Mouse (Mus musculus): Measurements from ENCODE around the gene Acad12. TPM values are rescaled to one million over a fixed set of nuclear protein-coding genes. Genes with fewer than 3 reads are reported as not detected.
"Not testable (repeated sequence)": the region's sequence is repeated elsewhere in the genome, so short reads cannot be mapped to it uniquely, and the experiment has no call there.

Gene Acad12
- polyA plus RNA-seq, 1 experiment from 2014 or later, result 2.5 TPM

DNA sequence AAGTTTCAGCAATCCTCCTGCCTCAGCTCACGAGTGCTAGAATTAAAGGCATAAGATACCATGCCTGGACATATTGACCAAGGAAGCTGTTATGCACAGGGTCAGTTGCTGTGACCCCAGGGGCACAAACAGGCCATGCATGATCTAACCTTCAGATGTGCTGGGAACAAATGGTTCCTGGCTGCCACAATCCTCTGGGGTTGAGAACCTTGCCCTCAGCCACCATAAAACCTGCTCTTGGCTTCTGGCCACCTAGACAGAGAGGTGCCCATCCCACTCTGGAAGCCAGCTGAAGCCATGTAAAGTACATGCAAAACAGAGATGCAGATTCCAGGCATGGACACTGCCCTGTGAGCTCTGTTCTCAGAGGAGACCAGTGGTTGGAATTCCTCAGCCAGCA is 14.9 kb downstream of the Acad12 start:
- not testable (repeated sequence) for H3K4me3 ChIP-seq (ENCODE audit: low read depth, low read length); H3K36me3 ChIP-seq (ENCODE audit: control insufficient read depth, insufficient read depth, low read length); H3K27ac ChIP-seq (replicated peaks; ENCODE audit: low read depth, low read length); DNase-seq (ENCODE audit: low spot score); H3K9me3 ChIP-seq (ENCODE audit: control insufficient read depth, low read length); H3K27me3 ChIP-seq (ENCODE audit: control insufficient read depth, insufficient read depth, low read length); H3K4me1 ChIP-seq (ENCODE audit: control insufficient read depth, insufficient read depth, low read length); H3K4me2 ChIP-seq (ENCODE audit: low read depth, severe bottlenecking); H3K9ac ChIP-seq (ENCODE audit: low read length); ATAC-seq (ENCODE audit: insufficient number of reproducible peaks, low FRiP score, low TSS enrichment, low read depth)
- 94% methylated on average over 1 of the region's 1 CpGs for WGBS

GRCm38 (mm10) chr5:121601547-121602299 is 17.0 kb downstream of the Acad12 start:
- H3K9ac ChIP-seq (ENCODE audit: low read length), result no peak overlapping the region
- no peak overlapping the region for H3K4me2 ChIP-seq (ENCODE audit: low read depth, severe bottlenecking)
- no peak overlapping the region for H3K27ac ChIP-seq (replicated peaks; ENCODE audit: low read depth, low read length)
- no peaks in the 10 kb centered on the region for H3K9me3 ChIP-seq (ENCODE audit: control insufficient read depth, low read length)
- H3K4me1 ChIP-seq (ENCODE audit: control insufficient read depth, insufficient read depth, low read length), result no peaks in the 10 kb centered on the region
- ATAC-seq (ENCODE audit: insufficient number of reproducible peaks, low FRiP score, low TSS enrichment, low read depth), result no peak
- no peak overlapping the region for H3K4me3 ChIP-seq (ENCODE audit: low read depth, low read length)
- no peaks in the 10 kb centered on the region for H3K27me3 ChIP-seq (ENCODE audit: control insufficient read depth, insufficient read depth, low read length)
- no peaks in the 10 kb centered on the region for H3K36me3 ChIP-seq (ENCODE audit: control insufficient read depth, insufficient read depth, low read length)
- peak; percentile 91 for DNase-seq (ENCODE audit: low spot score)
- 26% methylated on average over 9 of the region's 9 CpGs for WGBS

GRCm38 (mm10) chr5:121598871-121599610 is 19.7 kb downstream of the Acad12 start:
- Histone ChIP-seq H3K9me3 (ENCODE audit: control insufficient read depth, low read length) (no peaks in the 10 kb centered on the region), H3K4me1 (ENCODE audit: control insufficient read depth, insufficient read depth, low read length) (peaks cover 2% of the 10 kb centered on the region; the same call in 1 of the 2 replicates), H3K9ac (ENCODE audit: low read length) (no peak overlapping the region), H3K4me2 (ENCODE audit: low read depth, severe bottlenecking) (no peak overlapping the region), H3K27ac (replicated peaks; ENCODE audit: low read depth, low read length) (no peak overlapping the region), H3K36me3 (ENCODE audit: control insufficient read depth, insufficient read depth, low read length) (no peaks in the 10 kb centered on the region), H3K4me3 (ENCODE audit: low read depth, low read length) (no peak overlapping the region), H3K27me3 (ENCODE audit: control insufficient read depth, insufficient read depth, low read length) (no peaks in the 10 kb centered on the region)
- DNase-seq (ENCODE audit: low spot score), result no peak
- ATAC-seq (ENCODE audit: insufficient number of reproducible peaks, low FRiP score, low TSS enrichment, low read depth), result no peak
- WGBS, result 73% methylated on average over 13 of the region's 13 CpGs

- H3K36me3 ChIP-seq (ENCODE audit: control insufficient read depth, insufficient read depth, low read length), result no peaks in the 10 kb centered on the region
- ATAC-seq (ENCODE audit: insufficient number of reproducible peaks, low FRiP score, low TSS enrichment, low read depth), result no peak
Measured at GRCm38 (mm10) chr5:121597991-121598537, 20.7 kb downstream of the Acad12 start.

DNA sequence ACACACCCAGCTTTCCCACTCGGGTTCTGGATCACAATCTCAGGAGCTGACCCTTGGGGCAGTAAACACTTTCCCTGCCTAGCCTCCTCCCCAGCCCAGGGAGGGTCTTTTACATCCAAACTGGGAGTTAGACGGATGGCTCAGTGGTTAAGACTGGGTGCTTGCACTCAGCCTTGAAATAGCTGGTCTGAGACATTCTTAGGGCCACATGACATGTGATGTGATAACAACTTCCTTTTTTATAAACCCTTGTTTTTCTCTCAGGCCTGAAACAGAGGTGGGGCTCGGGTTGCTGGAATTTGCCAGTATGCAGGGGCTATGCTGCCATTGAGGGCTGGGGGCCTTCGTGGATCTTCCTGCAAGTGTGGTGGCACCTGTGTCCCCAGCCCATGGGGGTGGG is 21.4 kb downstream of the Acad12 start:
- Histone ChIP-seq H3K27ac (replicated peaks; ENCODE audit: low read depth, low read length) (no peak overlapping the region), H3K4me2 (ENCODE audit: low read depth, severe bottlenecking) (no peak overlapping the region), H3K36me3 (ENCODE audit: control insufficient read depth, insufficient read depth, low read length) (no peaks in the 10 kb centered on the region), H3K4me3 (ENCODE audit: low read depth, low read length) (no peak overlapping the region), H3K4me1 (ENCODE audit: control insufficient read depth, insufficient read depth, low read length) (peaks cover 8% of the 10 kb centered on the region), H3K9me3 (ENCODE audit: control insufficient read depth, low read length) (no peaks in the 10 kb centered on the region), H3K27me3 (ENCODE audit: control insufficient read depth, insufficient read depth, low read length) (no peaks in the 10 kb centered on the region), H3K9ac (ENCODE audit: low read length) (no peak overlapping the region)
- no peak for DNase-seq (ENCODE audit: low spot score)
- WGBS, result 70% methylated on average over 4 of the region's 4 CpGs
- no peak for ATAC-seq (ENCODE audit: insufficient number of reproducible peaks, low FRiP score, low TSS enrichment, low read depth)

More at GRCm38 (mm10) chr5:121597991-121598537, 20.7 kb downstream of the Acad12 start:
- H3K9me3 ChIP-seq (ENCODE audit: control insufficient read depth, low read length), result no peaks in the 10 kb centered on the region
- peaks cover 4% of the 10 kb centered on the region; the same call in 1 of the 2 replicates for H3K4me1 ChIP-seq (ENCODE audit: control insufficient read depth, insufficient read depth, low read length)
- 78% methylated on average over 7 of the region's 7 CpGs for WGBS
- no peak for DNase-seq (ENCODE audit: low spot score)
- H3K9ac ChIP-seq (ENCODE audit: low read length), result no peak overlapping the region
- no peak overlapping the region for H3K4me2 ChIP-seq (ENCODE audit: low read depth, severe bottlenecking)
- H3K4me3 ChIP-seq (ENCODE audit: low read depth, low read length), result no peak overlapping the region
- no peak overlapping the region for H3K27ac ChIP-seq (replicated peaks; ENCODE audit: low read depth, low read length)
- H3K27me3 ChIP-seq (ENCODE audit: control insufficient read depth, insufficient read depth, low read length), result no peaks in the 10 kb centered on the region

DNA sequence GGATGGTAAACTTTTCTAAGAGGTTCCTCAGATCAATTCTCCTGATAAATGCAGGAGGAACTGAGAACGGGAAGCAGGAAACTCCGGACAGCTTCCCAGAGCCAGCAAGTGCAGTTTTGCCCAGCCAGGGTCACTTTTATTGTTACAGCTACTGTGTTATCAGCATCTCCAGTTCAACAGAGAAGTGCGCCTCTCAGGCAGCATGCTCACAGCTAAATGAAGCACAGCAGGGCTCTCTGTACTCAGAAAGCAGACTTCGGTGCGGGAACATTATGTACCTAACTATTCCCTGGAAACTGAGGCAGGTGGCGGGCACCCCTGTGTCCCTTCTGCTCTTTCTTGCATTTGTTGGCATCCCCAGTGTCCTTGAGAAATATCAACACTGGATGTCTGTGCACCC is 22.5 kb downstream of the Acad12 start:
- no peak for ATAC-seq (ENCODE audit: insufficient number of reproducible peaks, low FRiP score, low TSS enrichment, low read depth)
- H3K4me3 ChIP-seq (ENCODE audit: low read depth, low read length), result no peak overlapping the region
- peaks cover 10% of the 10 kb centered on the region for H3K4me1 ChIP-seq (ENCODE audit: control insufficient read depth, insufficient read depth, low read length)

DNA sequence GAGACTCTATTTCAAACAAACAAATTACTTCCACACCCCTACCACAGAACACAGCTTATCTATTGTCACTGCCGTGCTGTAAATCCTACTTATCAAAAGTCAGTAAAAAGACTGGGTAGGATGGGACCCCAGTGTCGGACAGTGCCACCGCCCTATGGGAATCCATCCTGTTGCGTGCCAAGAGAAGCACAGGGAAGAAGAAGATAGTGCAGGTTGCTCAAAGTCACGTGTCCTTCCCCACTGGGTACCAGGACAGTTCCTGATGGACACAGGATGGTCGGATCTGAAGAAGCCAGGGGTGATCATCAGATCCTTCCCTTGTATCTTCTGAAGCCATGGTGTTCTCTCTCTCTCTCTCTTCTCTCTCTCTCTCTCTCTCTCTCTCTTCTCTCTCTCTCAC is 23.0 kb downstream of the Acad12 start:
- Histone ChIP-seq H3K36me3 (ENCODE audit: control insufficient read depth, insufficient read depth, low read length) (no peaks in the 10 kb centered on the region), H3K4me1 (ENCODE audit: control insufficient read depth, insufficient read depth, low read length) (peaks cover 10% of the 10 kb centered on the region), H3K27ac (replicated peaks; ENCODE audit: low read depth, low read length) (no peak overlapping the region), H3K27me3 (ENCODE audit: control insufficient read depth, insufficient read depth, low read length) (no peaks in the 10 kb centered on the region), H3K4me2 (ENCODE audit: low read depth, severe bottlenecking) (no peak overlapping the region), H3K9ac (ENCODE audit: low read length) (no peak overlapping the region), H3K9me3 (ENCODE audit: control insufficient read depth, low read length) (no peaks in the 10 kb centered on the region), H3K4me3 (ENCODE audit: low read depth, low read length) (no peak overlapping the region)
- WGBS, result 87% methylated on average over 6 of the region's 6 CpGs
- DNase-seq (ENCODE audit: low spot score) (no peak), ATAC-seq (ENCODE audit: insufficient number of reproducible peaks, low FRiP score, low TSS enrichment, low read depth) (no peak)

More for the DNA sequence above, 22.5 kb downstream of the Acad12 start:
- H3K9me3 ChIP-seq (ENCODE audit: control insufficient read depth, low read length), result no peaks in the 10 kb centered on the region
- H3K27me3 ChIP-seq (ENCODE audit: control insufficient read depth, insufficient read depth, low read length), result no peaks in the 10 kb centered on the region
- no peak overlapping the region for H3K27ac ChIP-seq (replicated peaks; ENCODE audit: low read depth, low read length)
- no peak for DNase-seq (ENCODE audit: low spot score)
- WGBS, result 76% methylated on average over 6 of the region's 6 CpGs
- no peak overlapping the region for H3K9ac ChIP-seq (ENCODE audit: low read length)
- no peak overlapping the region for H3K4me2 ChIP-seq (ENCODE audit: low read depth, severe bottlenecking)
- no peaks in the 10 kb centered on the region for H3K36me3 ChIP-seq (ENCODE audit: control insufficient read depth, insufficient read depth, low read length)

GRCm38 (mm10) chr5:121594714-121595313 is 23.9 kb downstream of the Acad12 start:
- WGBS, result 89% methylated on average over 6 of the region's 6 CpGs
- DNase-seq (ENCODE audit: low spot score) (no peak), ATAC-seq (ENCODE audit: insufficient number of reproducible peaks, low FRiP score, low TSS enrichment, low read depth) (no peak)
- H3K9me3 ChIP-seq (ENCODE audit: control insufficient read depth, low read length), result no peaks in the 10 kb centered on the region
- no peaks in the 10 kb centered on the region for H3K36me3 ChIP-seq (ENCODE audit: control insufficient read depth, insufficient read depth, low read length)
- H3K4me1 ChIP-seq (ENCODE audit: control insufficient read depth, insufficient read depth, low read length), result peaks cover 10% of the 10 kb centered on the region
- H3K27ac ChIP-seq (replicated peaks; ENCODE audit: low read depth, low read length), result no peak overlapping the region
- H3K4me2 ChIP-seq (ENCODE audit: low read depth, severe bottlenecking), result no peak overlapping the region
- H3K27me3 ChIP-seq (ENCODE audit: control insufficient read depth, insufficient read depth, low read length), result no peaks in the 10 kb centered on the region
- H3K4me3 ChIP-seq (ENCODE audit: low read depth, low read length), result no peak overlapping the region
- H3K9ac ChIP-seq (ENCODE audit: low read length), result no peak overlapping the region
